Mouse (Mus musculus): ENCODE results near the gene Tspan32.
A peak's percentile ranks its signal among the peaks of the same experiment; 100 is the strongest.

The Tspan32 gene

DNA sequence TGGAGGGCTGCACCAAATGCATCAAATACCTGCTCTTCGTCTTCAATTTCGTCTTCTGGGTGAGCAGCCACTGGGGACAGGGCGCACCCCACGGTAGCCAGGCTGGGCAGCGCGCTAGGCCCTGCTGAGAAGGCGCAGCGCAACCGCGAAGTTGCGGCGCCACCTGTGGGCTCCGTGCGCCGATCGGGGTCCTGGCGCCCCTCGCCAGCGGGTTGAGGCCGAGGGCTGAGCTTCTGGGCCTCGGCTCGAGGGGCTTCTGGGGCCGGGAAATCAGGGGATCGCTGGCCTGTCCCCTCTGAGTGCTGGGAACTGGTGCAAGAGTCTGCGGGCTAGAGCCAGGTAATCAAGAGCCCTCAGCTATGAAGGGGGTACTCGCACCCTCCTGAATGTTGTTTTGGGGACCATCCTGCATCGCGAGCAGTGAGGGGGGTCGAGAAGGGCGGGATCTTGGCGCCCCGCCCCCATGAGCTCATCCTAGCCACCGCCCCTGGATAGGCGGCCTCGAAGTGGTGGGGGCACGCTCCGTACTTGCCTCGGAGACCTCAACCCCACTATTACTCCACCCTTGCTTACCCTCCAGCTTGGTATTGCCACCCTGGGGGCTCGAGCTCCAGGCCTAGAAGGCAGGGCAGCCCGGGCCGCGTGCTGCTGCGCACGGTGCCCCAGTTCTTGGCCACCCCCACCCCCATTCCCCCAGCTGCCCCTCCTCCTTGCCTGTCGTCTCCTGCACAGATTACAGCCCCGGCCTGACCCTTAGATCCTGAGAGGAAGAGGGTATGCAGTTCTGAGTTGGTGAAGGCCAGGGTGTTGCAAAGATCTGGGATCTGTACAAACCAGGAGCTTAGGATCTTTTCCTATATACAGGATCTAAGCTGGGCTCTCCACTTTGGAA is 48.4 kb downstream of the Tspan32 start:
- no peak for DNase-seq (ENCODE audit: extremely low read depth, low read depth, low spot score)

DNA sequence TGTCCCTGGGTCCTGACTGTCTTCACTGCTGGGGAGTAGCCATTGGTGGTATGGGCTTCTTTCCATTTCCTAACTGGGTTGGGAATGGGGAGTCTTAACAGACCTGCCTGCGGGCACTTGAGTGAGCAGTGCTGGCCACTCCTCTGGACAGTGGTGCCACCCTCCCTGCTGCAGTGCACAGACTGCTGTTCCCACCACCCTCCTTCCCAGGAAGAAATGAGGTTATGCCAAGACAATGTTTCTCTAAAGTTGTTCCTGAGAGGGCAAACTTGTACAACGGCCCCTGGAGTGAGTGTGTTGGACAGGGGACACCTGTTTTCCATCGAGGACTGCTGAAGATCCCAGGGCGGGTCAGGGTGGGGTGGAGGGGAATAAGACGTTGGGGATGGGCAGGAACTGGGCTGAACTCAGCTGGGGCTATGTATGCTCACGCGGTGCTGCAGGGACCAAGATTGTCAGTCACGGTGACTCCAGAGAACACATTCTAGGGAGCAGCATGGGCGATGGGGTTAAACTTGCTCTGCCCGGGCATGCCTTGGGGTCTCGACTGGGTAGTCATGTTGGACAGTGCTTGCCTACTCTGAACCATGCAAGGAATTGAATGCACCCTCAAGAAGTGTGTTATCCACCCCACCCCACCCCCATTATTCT is 49.2 kb downstream of the Tspan32 start:
- DNase-seq (ENCODE audit: extremely low read depth, low read depth, low spot score) = no peak

GRCm38 (mm10) chr7:143054612-143054965 is 49.7 kb downstream of the Tspan32 start:
- DNase-seq (ENCODE audit: extremely low read depth, low read depth, low spot score) = no peak

- no peak for DNase-seq (ENCODE audit: extremely low read depth, low read depth, low spot score)
Observed at GRCm38 (mm10) chr7:143055001-143055400, 50.2 kb downstream of the Tspan32 start.

GRCm38 (mm10) chr7:143055499-143056186 is 50.8 kb downstream of the Tspan32 start:
- DNase-seq (ENCODE audit: extremely low read depth, low read depth, low spot score) = no peak

DNA sequence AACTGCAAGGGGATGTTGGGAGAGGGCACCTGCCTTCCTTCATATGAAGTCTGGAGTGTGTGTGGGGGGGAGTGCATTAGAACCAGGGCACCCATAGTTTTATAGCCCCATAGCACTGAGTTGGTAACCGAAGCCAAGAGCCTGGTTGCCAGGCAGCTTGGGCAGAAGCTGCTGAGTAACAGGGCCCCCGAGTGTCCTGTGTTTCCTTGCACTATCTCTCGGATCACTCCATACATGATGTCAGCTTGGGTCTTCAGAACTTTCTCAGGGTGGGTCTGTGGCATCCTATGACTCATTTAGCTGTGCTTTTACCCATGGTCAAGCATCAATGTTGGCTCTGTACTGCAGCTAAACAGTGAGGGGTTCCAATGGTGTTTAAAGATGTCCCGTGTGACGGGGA is 52.2 kb downstream of the Tspan32 start:
- DNase-seq (ENCODE audit: extremely low read depth, low read depth, low spot score) = no peak

DNA sequence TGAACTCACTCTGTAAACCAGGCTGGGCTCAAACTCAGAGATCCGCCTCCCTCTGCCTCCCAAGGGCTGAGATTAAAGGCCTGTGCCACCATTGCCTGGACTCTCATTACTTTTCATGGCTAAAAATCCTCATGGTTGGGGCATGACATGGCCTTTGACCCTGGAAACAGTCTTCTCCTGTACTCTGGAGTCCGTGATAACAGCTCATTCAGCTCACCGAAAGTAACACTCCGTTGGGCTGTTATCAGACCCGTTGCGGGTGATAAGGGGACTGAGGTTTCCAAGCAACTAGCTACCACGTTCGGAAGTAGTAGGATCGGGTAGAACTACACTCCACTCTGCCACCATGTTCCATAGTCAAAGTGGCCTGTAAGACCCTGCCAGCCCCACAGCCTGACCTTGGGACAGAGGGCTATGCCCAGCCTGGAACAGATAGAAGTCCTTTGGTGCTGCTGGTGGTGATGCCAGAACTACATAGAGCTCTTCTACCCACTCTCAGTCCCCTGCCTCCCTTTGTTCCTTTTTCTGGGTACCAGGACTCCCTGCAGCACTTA is 52.9 kb downstream of the Tspan32 start:
- DNase-seq (ENCODE audit: extremely low read depth, low read depth, low spot score) = no peak

DNA sequence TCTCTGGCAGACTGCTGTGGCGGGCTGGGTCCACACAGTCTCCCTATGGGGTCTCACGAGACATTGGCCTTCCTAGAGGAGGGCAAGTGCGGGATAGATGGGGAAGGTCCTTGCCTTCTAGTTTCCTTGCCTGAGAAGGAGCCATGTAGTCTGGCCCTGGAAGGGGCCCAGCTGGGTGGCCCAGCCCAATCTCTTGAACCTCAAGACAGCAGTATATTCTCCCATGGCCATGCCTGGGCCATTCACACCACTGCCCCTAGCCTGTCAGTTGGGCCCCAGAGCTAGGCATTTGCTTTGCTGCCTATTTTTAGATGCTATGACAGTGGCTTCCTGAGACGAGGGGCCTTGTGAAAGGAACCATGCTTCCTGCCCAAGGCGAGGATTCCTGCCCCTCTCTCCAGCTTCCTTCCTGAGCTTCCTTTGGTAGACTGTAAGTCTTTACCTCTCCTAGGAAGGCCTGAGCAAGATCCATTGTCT is 53.4 kb downstream of the Tspan32 start:
- DNase-seq (ENCODE audit: extremely low read depth, low read depth, low spot score) = no peak

- DNase-seq (ENCODE audit: extremely low read depth, low read depth, low spot score) = no peak
Observed at GRCm38 (mm10) chr7:143059202-143059870, 54.5 kb downstream of the Tspan32 start.

- no peak for DNase-seq (ENCODE audit: extremely low read depth, low read depth, low spot score)
Observed at GRCm38 (mm10) chr7:143062704-143063103, 57.9 kb downstream of the Tspan32 start.

DNA sequence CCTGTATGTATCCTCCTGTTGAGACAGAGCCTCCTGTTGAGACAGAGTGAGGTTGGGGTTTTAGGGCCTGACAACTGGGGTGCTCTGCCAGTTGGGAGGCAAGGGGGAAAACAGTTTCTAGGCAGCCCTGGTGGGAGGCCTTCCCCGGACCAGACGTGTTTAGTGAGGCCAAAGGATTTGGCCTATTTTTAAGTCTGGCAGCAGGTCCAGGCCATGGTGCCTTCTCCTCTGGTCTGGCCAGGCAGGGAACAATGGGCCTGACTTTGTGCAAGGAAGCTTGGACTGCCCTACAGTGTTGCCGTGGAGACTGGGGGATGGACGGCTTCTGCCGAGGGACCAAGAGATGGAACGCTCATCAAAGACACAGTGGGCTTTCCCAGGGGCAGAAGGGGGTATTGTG is 59.4 kb downstream of the Tspan32 start:
- DNase-seq (ENCODE audit: extremely low read depth, low read depth, low spot score) = no peak

- DNase-seq (ENCODE audit: extremely low read depth, low read depth, low spot score) = no peak
Observed at GRCm38 (mm10) chr7:143065692-143066091, 60.8 kb downstream of the Tspan32 start.

GRCm38 (mm10) chr7:143067469-143067868 is 62.6 kb downstream of the Tspan32 start:
- no peak for DNase-seq (ENCODE audit: extremely low read depth, low read depth, low spot score)

GRCm38 (mm10) chr7:143067897-143068296 is 63.1 kb downstream of the Tspan32 start:
- no peak for DNase-seq (ENCODE audit: extremely low read depth, low read depth, low spot score)

GRCm38 (mm10) chr7:143068316-143068881 is 63.6 kb downstream of the Tspan32 start:
- no peak for DNase-seq (ENCODE audit: extremely low read depth, low read depth, low spot score)

DNA sequence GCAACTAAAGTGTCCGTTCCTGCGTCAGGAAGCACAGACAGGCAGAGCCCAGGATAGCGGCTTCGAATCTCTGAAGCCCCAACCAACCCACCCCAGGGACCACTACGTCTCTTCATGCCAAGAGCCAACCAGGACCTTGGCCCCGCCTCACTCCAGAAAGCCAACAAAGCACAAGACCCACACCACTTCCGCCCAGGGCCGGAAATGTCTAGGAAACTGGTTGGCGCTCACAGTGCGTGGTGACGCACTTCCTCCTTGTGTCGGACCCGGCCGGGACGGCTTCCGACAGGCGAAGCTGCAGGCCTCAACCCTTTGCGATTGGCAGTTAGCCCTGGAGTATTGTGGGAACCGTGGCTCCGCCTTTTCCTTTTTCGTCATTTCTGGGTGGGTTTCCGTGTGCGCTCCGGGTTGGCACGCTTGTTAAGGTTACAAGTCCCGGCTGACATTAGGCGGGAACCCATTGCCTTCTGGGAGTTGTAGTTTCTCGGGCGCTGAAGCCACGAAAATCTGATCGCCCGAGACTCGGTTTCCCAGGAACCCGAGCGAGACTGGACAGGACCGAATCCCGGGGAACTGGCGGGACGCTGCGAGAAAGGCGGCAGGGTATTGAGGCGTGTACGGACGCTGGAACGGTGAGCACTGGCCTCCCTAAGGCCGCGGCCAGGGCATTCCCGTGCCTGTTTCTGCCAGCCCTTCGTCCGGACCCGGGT is 64.2 kb downstream of the Tspan32 start, which contains the start of gene Tssc4:
Gene Tssc4, plus strand, starts transcription at position 368 of the 710 bp plus-strand sequence.
- peak; percentile 97 for DNase-seq (ENCODE audit: extremely low read depth, low read depth, low spot score)

Measured in fat pad, adult 2 months (tissue).